8 mouse cellular contexts compared by ENCODE assay signal in genomic region chr2:173171470-173171869, GRCm38 (mm10). TPM values are rescaled to one million over a fixed set of nuclear protein-coding genes. Genes with fewer than 3 reads are reported as not detected.
DNase-seq lines count a peak whose midpoint lies in the region; ATAC-seq and TF ChIP-seq lines count a peak whose summit lies in the region.

No protein-coding gene starts in this region.

- H3K9me3 ChIP-seq in forebrain, embryonic 12.5 days = no peaks in the 10 kb centered on the region
- no peaks in the 10 kb centered on the region for H3K9me3 ChIP-seq in hindbrain, embryonic 15.5 days
- no peaks in the 10 kb centered on the region for H3K9me3 ChIP-seq in limb, embryonic 11.5 days (ENCODE audit: control insufficient read depth, low read length)
- no peaks in the 10 kb centered on the region; the same call in 1 of the 2 replicates for H3K9me3 ChIP-seq in neural tube, embryonic 12.5 days

- peak overlapping the region; percentile 33 for H3K9ac ChIP-seq in forebrain, embryonic 12.5 days
- no peak overlapping the region for H3K9ac ChIP-seq in hindbrain, embryonic 15.5 days
- peak overlapping the region; percentile 22; the same call in 1 of the 2 replicates for H3K9ac ChIP-seq in limb, embryonic 11.5 days (ENCODE audit: low read length)
- H3K9ac ChIP-seq in neural tube, embryonic 12.5 days = no peak overlapping the region

- H3K27me3 ChIP-seq in forebrain, embryonic 12.5 days = peaks cover 27% of the 10 kb centered on the region
- no peaks in the 10 kb centered on the region for H3K27me3 ChIP-seq in hindbrain, embryonic 15.5 days
- H3K27me3 ChIP-seq in limb, embryonic 11.5 days (ENCODE audit: control insufficient read depth, insufficient read depth, low read length) = no peaks in the 10 kb centered on the region
- H3K27me3 ChIP-seq in neural tube, embryonic 12.5 days (replicated peaks) = 0 out of 2 replicates have a peak, but pooled peaks cover 4% of the 10 kb centered on the region
- H3K27me3 ChIP-seq in thymus, adult 2 months (ENCODE audit: control insufficient read depth, insufficient read depth, low read length) = peaks cover 4% of the 10 kb centered on the region; the same call in 1 of the 2 replicates

- H3K4me2 ChIP-seq in forebrain, embryonic 12.5 days = peak overlapping the region; percentile 50
- peak overlapping the region; percentile 48 for H3K4me2 ChIP-seq in hindbrain, embryonic 15.5 days
- H3K4me2 ChIP-seq in limb, embryonic 11.5 days (ENCODE audit: low read depth, severe bottlenecking) = peak overlapping the region; percentile 39
- peak overlapping the region; percentile 51 for H3K4me2 ChIP-seq in neural tube, embryonic 12.5 days (replicated peaks)

- 3% methylated on average over 30 of the region's 30 CpGs for WGBS in forebrain, embryonic 12.5 days
- WGBS in hindbrain, embryonic 15.5 days = 1% methylated on average over 30 of the region's 30 CpGs
- WGBS in limb, embryonic 11.5 days = under 1% methylated on average over 30 of the region's 30 CpGs
- under 1% methylated on average over 30 of the region's 30 CpGs for WGBS in neural tube, embryonic 12.5 days
- 3% methylated on average over 30 of the region's 30 CpGs for WGBS in thymus, adult 2 months

- H3K27ac ChIP-seq in forebrain, embryonic 12.5 days = 0 out of 2 replicates have a peak overlapping the region, but pooled peaks have one; percentile 5
- peak overlapping the region; percentile 53 for H3K27ac ChIP-seq in hindbrain, embryonic 15.5 days (replicated peaks)
- peak overlapping the region; percentile 88; the same call in 1 of the 2 replicates for H3K27ac ChIP-seq in limb, embryonic 11.5 days (replicated peaks; ENCODE audit: low read depth, low read length)
- H3K27ac ChIP-seq in neural tube, embryonic 12.5 days = peak overlapping the region; percentile 55; the same call in 1 of the 2 replicates
- no peak overlapping the region for H3K27ac ChIP-seq in thymus, adult 2 months (ENCODE audit: control insufficient read depth, insufficient read depth, low read length)

- TF ChIP-seq POLR2A in thymus, adult 2 months (IDR thresholded peaks at IDR 0.05; ENCODE audit: control insufficient read depth, extremely low read depth, insufficient read depth, low read length, poor library complexity) = no peak

- H3K4me3 ChIP-seq in forebrain, embryonic 12.5 days (replicated peaks) = 0 out of 2 replicates have a peak overlapping the region, but pooled peaks have one; percentile 18
- H3K4me3 ChIP-seq in hindbrain, embryonic 15.5 days = no peak overlapping the region
- H3K4me3 ChIP-seq in limb, embryonic 11.5 days (ENCODE audit: low read depth, low read length) = no peak overlapping the region
- no peak overlapping the region for H3K4me3 ChIP-seq in neural tube, embryonic 12.5 days
- H3K4me3 ChIP-seq in thymus, adult 2 months (ENCODE audit: control insufficient read depth, insufficient read depth, low read length) = no peak overlapping the region

- no peaks in the 10 kb centered on the region for H3K36me3 ChIP-seq in forebrain, embryonic 12.5 days (replicated peaks)
- H3K36me3 ChIP-seq in hindbrain, embryonic 15.5 days = no peaks in the 10 kb centered on the region
- H3K36me3 ChIP-seq in limb, embryonic 11.5 days (ENCODE audit: control insufficient read depth, insufficient read depth, low read length) = no peaks in the 10 kb centered on the region
- no peaks in the 10 kb centered on the region for H3K36me3 ChIP-seq in neural tube, embryonic 12.5 days
- no peaks in the 10 kb centered on the region for H3K36me3 ChIP-seq in thymus, adult 2 months (ENCODE audit: control insufficient read depth, insufficient read depth, low read length)

- H3K4me1 ChIP-seq in forebrain, embryonic 12.5 days = peaks cover 36% of the 10 kb centered on the region
- peaks cover 56% of the 10 kb centered on the region for H3K4me1 ChIP-seq in hindbrain, embryonic 15.5 days (replicated peaks)
- peaks cover 28% of the 10 kb centered on the region for H3K4me1 ChIP-seq in limb, embryonic 11.5 days (ENCODE audit: control insufficient read depth, insufficient read depth, low read length)
- peaks cover 56% of the 10 kb centered on the region for H3K4me1 ChIP-seq in neural tube, embryonic 12.5 days
- H3K4me1 ChIP-seq in thymus, adult 2 months (replicated peaks; ENCODE audit: control insufficient read depth, insufficient read depth, low read length) = peaks cover 25% of the 10 kb centered on the region

- DNase-seq in testis, postnatal 10 days (ENCODE audit: low spot score) = peak; percentile 55
- no peak for DNase-seq in testis, postnatal 14 days (ENCODE audit: low spot score)
- peak; percentile 91 for DNase-seq in limb, embryonic 11.5 days (ENCODE audit: low spot score)
- no peak for DNase-seq in thymus, adult 2 months
- DNase-seq in spleen, adult 12 weeks (ENCODE audit: low spot score) = no peak

- TF ChIP-seq CTCF in thymus, adult 2 months (IDR thresholded peaks at IDR 0.05; ENCODE audit: borderline replicate concordance, control insufficient read depth, extremely low read depth, insufficient read depth, low read length, poor library complexity) = no peak

- no peak for ATAC-seq in forebrain, embryonic 12.5 days (ENCODE audit: low FRiP score)
- ATAC-seq in hindbrain, embryonic 15.5 days (ENCODE audit: low FRiP score, low read depth) = peak; percentile 6; the same call in 1 of the 2 replicates
- peak; percentile 71 for ATAC-seq in limb, embryonic 11.5 days (ENCODE audit: insufficient number of reproducible peaks, low FRiP score, low TSS enrichment, low read depth)
- ATAC-seq in neural tube, embryonic 12.5 days (ENCODE audit: low FRiP score, low read depth) = peak; percentile 76

RNA-seq across cellular contexts. Expression of gene Pck1, which starts 18.6 kb away (rescaled TPM):
- not detected in 2 replicates for polyA plus RNA-seq in forebrain, embryonic 12.5 days (2016; fragmentation: Nextera tagmentation; extraction: Ambion mirVana)
- not detected in 2 replicates for polyA plus RNA-seq in hindbrain, embryonic 15.5 days (2015; fragmentation: Nextera tagmentation; extraction: Ambion mirVana)
- polyA plus RNA-seq in limb, embryonic 11.5 days (2014; fragmentation: Nextera tagmentation; extraction: Ambion mirVana) = 0.05 and 0.23 TPM in 2 replicates
- not detected in 2 replicates for polyA plus RNA-seq in neural tube, embryonic 12.5 days (2016; fragmentation: Nextera tagmentation; extraction: Ambion mirVana)
- 14.5 and 25.6 TPM in 2 replicates for polyA plus RNA-seq in thymus, adult 2 months (2012; rRNA removed)

RNA-seq across cellular contexts. Expression of gene Zbp1, which starts 47.3 kb away (rescaled TPM):
- polyA plus RNA-seq in forebrain, embryonic 12.5 days (2016; fragmentation: Nextera tagmentation; extraction: Ambion mirVana) = 0.34 TPM in 1 of 2 replicates, not detected in the other
- 0.25 and 1.6 TPM in 2 replicates for polyA plus RNA-seq in hindbrain, embryonic 15.5 days (2015; fragmentation: Nextera tagmentation; extraction: Ambion mirVana)
- not detected in 2 replicates for polyA plus RNA-seq in limb, embryonic 11.5 days (2014; fragmentation: Nextera tagmentation; extraction: Ambion mirVana)
- polyA plus RNA-seq in neural tube, embryonic 12.5 days (2016; fragmentation: Nextera tagmentation; extraction: Ambion mirVana) = 0.28 and 0.32 TPM in 2 replicates
- 58.6 and 63.7 TPM in 2 replicates for polyA plus RNA-seq in thymus, adult 2 months (2012; rRNA removed)

RNA-seq across cellular contexts. Expression of gene Ctcfl, which starts 52.1 kb away (rescaled TPM):
- polyA plus RNA-seq in forebrain, embryonic 12.5 days (2016; fragmentation: Nextera tagmentation; extraction: Ambion mirVana) = 0.09 TPM in 1 of 2 replicates, not detected in the other
- polyA plus RNA-seq in hindbrain, embryonic 15.5 days (2015; fragmentation: Nextera tagmentation; extraction: Ambion mirVana) = 0.04 and 0.10 TPM in 2 replicates
- 0.11 TPM in 1 of 2 replicates, not detected in the other for polyA plus RNA-seq in limb, embryonic 11.5 days (2014; fragmentation: Nextera tagmentation; extraction: Ambion mirVana)
- polyA plus RNA-seq in neural tube, embryonic 12.5 days (2016; fragmentation: Nextera tagmentation; extraction: Ambion mirVana) = 0.06 and 0.13 TPM in 2 replicates
- 0.12 TPM in 1 of 2 replicates, not detected in the other for polyA plus RNA-seq in thymus, adult 2 months (2012; rRNA removed)

Comparison
In these comparisons a context has a peak if more than half of its experiments do, and no peak if none do; other contexts are left out.
1. DNase-seq: peak in testis, postnatal 10 days (single experiment) and limb, embryonic 11.5 days (single experiment); none in testis, postnatal 14 days (single experiment), thymus, adult 2 months (single experiment) and spleen, adult 12 weeks (single experiment).
2. H3K9ac ChIP-seq: peak in forebrain, embryonic 12.5 days (single experiment) and limb, embryonic 11.5 days (single experiment); none in hindbrain, embryonic 15.5 days (single experiment) and neural tube, embryonic 12.5 days (single experiment).
3. RNA of gene Pck1, which starts 18.6 kb away (polyA plus RNA-seq): 14.5 to 25.6 TPM in thymus, adult 2 months; 0.05 to 0.23 TPM in limb, embryonic 11.5 days, not detected in forebrain, embryonic 12.5 days, not detected in hindbrain, embryonic 15.5 days and not detected in neural tube, embryonic 12.5 days; every median in the first group is over 10 times any median in the second.
4. RNA of gene Zbp1, which starts 47.3 kb away (polyA plus RNA-seq): 58.6 to 63.7 TPM in thymus, adult 2 months; 0.34 TPM in forebrain, embryonic 12.5 days, 0.28 to 0.32 TPM in neural tube, embryonic 12.5 days, 0.25 to 1.6 TPM in hindbrain, embryonic 15.5 days and not detected in limb, embryonic 11.5 days; every median in the first group is over 10 times any median in the second.
5. Peak in every context shown above with its lines, with median percentiles within 50 percentile points of each other: H3K4me2 ChIP-seq.